Mouse (Mus musculus) small intestine, adult 2 months (tissue): ENCODE results near the gene Xylb.

Experiments used
- CTCF ChIP-seq: fragments of 200-500 bp; IDR thresholded peaks from 2 replicates; pipeline ENCODE4 v1.5.1; 2012; ENCODE audit warnings: low read depth, mild to moderate bottlenecking, control low read depth, inconsistent platforms, low read length, moderate library complexity, mixed read lengths; ENCODE audit not compliant: insufficient replicate concordance, insufficient read length; ENCODE audit errors: extremely low read depth
- POLR2A ChIP-seq: fragments of 200-500 bp; IDR thresholded peaks from 2 replicates; pipeline ENCODE4 v1.6.1; 2012; ENCODE audit warnings: low read depth, mild to moderate bottlenecking, control low read depth, inconsistent platforms, low read length, moderate library complexity

DNA sequence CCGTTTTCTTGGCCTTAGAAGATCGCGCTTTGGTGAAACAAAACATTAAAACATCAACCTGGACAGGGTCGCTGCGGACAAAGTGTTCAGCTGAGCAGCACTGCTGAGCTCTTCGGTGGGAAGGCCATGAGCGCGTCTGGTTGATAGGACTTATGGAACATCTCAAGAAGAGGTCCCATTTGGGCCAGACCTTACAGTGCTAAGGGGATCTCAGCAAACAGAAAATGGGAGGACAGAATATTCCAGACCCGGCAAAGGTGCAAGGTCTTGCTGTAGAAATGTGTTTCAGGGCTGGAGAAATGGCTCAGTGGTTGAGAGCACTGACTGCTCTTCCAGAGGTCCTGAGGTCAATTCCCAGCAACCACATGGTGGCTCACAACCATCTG lies 33.9 kb upstream of the Xylb start:
- TF ChIP-seq CTCF (no peak), POLR2A (no peak)
